Mouse (Mus musculus): ENCODE results near the gene Olfr1484.
"Not testable (repeated sequence)": the region's sequence is repeated elsewhere in the genome, so short reads cannot be mapped to it uniquely, and the experiment has no call there.

Olfr1484 gene

DNA sequence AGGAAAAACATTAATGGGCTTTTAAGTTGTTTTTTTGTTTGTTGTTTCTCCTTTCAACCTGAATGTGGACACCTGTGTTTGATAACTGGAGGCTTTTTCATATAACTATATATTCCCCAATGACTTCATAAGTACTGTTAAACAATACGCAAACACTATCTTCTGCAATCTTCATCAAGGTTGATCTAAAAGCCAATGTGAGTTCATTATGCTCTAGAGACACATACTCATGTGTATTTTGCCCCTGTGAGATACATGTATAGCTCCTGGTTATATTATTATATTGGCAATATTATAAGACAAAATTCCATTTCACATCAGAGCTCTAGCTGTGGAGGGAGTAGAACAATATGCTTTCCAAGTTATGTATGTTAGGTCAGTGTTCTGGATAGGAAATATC lies at the start of gene Olfr1484:
Gene Olfr1484, plus strand, starts transcription at position 301 of the 400 bp plus-strand sequence.
- DNase-seq (ENCODE audit: low spot score): no peak

DNA sequence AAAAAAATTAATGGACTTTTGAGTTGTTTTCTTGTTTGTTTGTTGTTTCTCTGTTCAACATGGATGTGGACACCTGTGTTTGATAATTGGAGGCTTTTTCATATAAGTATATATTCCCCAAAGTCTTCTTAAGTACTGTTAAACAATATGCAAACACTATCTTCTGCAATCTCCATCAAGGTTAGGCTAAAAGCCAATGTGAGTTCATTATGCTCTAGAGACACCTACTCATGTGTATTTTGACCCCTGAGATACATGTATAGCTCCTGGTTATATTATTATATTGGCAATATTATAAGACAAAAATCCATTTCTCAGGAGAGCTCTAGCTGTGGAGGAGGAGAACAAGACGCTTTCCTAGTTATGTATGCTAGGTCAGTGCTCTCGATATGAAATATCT lies 33.8 kb downstream of the Olfr1484 start, which contains the start of gene Olfr1487:
Gene Olfr1487, plus strand, starts transcription at position 301 of the 400 bp plus-strand sequence.
- DNase-seq (ENCODE audit: low spot score): not testable (repeated sequence)

DNA sequence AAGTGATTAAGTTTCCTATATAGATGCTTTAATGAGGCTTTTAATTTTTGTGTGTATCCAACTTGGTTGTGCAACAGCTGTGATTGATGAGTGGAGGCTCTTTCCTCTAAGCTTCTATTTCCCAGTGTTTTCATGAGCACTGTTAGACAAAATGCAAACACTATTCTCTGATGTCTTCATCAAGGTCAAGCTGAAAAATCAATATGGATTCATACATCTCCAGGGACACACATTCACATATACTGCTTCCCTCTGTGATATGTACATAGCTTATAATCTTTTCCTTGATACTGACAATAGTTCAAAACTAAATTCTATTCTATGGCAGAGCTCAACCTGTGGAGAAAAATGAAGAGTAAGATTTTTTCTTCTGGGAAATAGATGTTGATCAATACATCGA lies 48.0 kb downstream of the Olfr1484 start, which contains the start of gene Olfr1489:
Gene Olfr1489, plus strand, starts transcription at position 301 of the 400 bp plus-strand sequence.
- no peak for DNase-seq (ENCODE audit: low spot score)
